Mouse (Mus musculus) embryo, embryonic 10.5 days (tissue): ENCODE measurements around the gene Mecr.
"Not testable (repeated sequence)": the region's sequence is repeated elsewhere in the genome, so short reads cannot be mapped to it uniquely, and the experiment has no call there.

Experiments
- DNase-seq: peaks from one replicate; pipeline ENCODE4 v3.0.0-alpha.2; 2015; ENCODE audit warnings: low spot score

Mecr gene

DNA sequence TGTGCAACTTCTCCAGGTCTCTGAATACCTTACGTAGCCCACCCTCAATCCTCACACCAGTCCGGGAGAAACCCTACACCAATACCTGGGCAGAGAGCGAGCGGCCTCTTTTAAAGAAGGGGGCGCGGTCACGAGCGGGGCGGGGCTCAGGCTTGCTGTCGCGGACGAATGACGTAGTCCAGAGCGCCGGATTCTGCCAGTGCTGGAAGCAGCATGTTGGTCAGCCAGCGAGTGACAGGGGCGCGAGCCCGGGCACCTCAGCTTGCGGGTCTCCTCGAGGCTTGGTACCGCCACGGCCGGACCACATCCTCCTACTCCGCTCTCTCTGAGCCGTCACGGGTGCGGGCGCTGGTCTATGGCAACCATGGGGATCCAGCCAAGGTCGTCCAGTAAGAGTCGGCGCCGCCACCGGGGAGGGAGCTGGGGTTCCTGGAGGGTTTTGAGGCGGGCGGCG lies at the start of gene Mecr:
TSS of gene Mecr (plus strand) at position 181 of the 454 bp plus-strand sequence.
- DNase-seq: peak; percentile 95

GRCm38 (mm10) chr4:131796312-131797080 lies 46.8 kb upstream of the Mecr start:
- no peak for DNase-seq

GRCm38 (mm10) chr4:131797483-131797882 lies 45.8 kb upstream of the Mecr start:
- no peak for DNase-seq

GRCm38 (mm10) chr4:131797920-131798319 lies 45.4 kb upstream of the Mecr start:
- peak; percentile 34 for DNase-seq

- peak; percentile 15 for DNase-seq
Observed at GRCm38 (mm10) chr4:131798968-131799367, 44.3 kb upstream of the Mecr start.

DNA sequence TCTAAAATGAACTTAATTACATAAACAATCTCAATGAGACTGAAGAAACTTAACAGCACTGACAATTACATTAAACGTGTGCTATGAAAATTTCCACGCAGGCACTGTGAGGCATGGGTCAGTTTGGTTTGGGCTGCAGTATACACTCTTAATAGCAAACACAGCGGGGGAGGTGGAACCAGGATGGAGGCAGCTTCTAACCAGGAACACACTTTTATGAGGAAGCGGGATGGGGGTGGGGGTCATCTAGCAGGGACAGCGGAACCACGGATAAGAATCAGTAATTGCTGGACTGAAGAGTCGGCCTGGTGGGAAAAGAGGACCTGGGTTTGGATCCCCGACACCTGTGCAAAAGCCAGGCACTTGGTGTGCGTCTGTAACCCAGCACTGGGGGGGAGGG lies 39.4 kb upstream of the Mecr start:
- no peak for DNase-seq

DNA sequence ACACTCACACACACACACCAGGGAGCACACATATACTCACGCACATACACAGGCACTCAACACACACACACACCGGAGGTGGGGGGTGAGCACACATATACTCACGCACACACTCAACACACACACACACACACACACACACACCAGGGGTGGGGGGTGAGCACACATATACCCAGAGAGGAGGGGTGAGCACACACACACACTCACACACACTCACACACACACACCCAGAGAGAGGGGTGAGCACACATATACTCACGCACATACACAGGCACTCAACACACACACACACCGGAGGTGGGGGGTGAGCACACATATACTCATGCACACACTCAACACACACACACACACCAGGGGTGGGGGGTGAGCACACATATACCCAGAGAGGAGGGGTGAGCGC lies 38.5 kb upstream of the Mecr start:
- not testable (repeated sequence) for DNase-seq

GRCm38 (mm10) chr4:131805255-131805654 lies 38.0 kb upstream of the Mecr start:
- no peak for DNase-seq

DNA sequence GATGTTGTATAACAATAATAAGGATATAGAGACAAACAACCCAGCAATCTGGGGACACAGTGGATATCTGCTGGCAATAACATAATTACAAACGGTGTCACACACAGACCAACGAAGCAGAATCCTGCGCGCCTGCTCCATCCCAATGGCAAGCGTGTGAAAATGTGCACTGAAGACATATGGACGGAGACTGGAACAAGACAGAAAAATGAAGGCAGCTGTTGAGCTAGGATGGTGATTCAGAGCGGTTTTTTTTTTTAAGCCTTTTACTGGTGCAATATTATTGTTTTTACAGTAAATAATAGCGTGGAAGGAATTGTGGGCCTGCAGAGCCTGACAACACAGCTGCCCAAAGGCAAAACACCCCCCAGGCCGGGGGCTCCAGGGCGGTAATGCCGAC lies 30.8 kb upstream of the Mecr start:
- DNase-seq: no peak

- DNase-seq: no peak
Observed at GRCm38 (mm10) chr4:131813798-131814197, 29.5 kb upstream of the Mecr start.

GRCm38 (mm10) chr4:131814869-131815268 lies 28.4 kb upstream of the Mecr start:
- DNase-seq: no peak

- no peak for DNase-seq
Observed at GRCm38 (mm10) chr4:131815774-131816173, 27.5 kb upstream of the Mecr start.

DNA sequence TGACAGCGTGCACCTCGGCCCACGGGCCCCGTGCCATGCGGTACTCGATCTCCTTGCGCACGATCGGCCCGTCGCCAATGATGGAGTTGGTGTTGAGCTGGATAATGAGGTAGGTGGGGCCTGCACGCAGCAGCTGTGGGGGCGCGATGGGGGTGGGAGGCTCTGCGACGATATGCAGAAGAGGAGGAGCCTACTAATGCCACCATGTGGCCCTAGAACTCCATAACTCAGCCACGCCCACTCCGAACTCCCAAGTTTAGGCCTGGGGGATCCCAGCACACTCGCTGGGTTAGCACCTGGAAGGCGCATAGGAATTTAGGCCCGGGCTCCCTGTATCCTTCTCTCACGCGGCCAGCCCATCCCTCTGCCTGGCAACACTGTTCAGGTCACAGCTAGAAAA lies 24.3 kb upstream of the Mecr start:
- no peak for DNase-seq

DNA sequence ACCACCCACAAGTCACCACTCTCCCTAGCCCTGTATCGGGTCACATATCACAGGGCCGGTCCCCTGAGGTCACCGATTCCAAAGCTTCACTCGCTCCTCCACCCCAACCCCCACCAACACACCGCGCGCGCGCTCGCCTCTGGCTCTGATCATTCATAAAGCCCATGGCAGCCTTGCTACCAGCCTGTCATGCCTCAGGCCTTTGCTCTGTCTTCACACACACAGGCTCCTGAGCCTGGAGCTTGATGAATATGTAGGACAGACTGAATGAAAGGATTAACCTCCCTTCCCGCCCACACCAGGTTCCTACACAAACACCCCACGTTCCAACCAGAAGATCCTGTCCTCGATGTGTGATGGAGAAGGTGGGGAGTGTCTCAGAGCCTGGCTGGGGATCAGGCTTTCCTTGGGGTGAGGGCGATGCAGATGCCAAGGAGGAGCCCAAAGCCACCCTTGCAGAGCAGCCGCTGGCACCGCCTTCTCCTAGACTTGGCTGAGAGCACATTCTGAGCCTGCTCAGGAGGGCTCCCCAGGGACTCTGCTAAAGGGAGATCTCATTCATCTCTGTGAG lies 22.0 kb upstream of the Mecr start:
- DNase-seq: no peak

GRCm38 (mm10) chr4:131822583-131822982 lies 20.7 kb upstream of the Mecr start:
- DNase-seq: no peak

DNA sequence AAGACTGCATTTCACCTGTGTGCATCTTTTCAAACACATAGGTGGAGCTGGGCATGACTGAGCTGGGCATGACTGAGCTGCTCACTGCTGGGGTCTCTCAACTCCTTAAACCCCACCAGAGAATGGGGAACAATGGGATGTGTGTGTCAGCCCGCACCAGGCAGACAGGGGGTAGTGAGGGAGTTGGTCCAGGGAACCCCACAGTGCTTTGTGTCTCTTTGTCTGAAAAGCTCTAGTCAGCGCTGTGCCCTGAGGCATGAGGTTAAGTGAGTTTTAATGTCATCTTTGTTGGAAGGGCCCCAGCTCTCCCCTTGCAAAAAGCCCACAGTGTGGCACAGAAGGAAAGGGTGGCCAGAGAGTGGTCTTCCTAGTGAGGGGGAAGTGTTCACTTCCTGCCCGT lies 18.3 kb upstream of the Mecr start:
- DNase-seq: no peak

- no peak for DNase-seq
Observed at GRCm38 (mm10) chr4:131825830-131826229, 17.4 kb upstream of the Mecr start.

- DNase-seq: peak; percentile 81
Observed at GRCm38 (mm10) chr4:131826905-131827304, 16.4 kb upstream of the Mecr start.

DNA sequence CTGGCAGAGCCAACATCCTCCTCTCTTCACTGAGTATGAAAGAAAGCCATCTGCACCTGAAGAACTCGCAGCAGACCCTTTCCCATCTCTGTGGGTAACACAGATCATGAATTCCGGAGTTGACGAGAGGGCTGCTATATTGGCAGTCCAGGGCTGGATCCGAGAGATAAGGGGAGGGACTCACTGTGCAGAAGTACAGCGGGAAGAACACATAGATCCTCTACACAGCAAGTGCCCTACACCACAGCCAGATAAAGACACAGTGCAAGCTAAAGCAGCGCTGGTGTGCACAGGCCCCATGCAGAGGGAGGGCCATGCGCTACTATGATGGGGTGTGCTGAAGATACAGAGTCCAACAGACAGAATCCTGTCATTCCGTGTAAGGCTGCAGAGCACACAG lies 14.1 kb upstream of the Mecr start:
- no peak for DNase-seq

DNA sequence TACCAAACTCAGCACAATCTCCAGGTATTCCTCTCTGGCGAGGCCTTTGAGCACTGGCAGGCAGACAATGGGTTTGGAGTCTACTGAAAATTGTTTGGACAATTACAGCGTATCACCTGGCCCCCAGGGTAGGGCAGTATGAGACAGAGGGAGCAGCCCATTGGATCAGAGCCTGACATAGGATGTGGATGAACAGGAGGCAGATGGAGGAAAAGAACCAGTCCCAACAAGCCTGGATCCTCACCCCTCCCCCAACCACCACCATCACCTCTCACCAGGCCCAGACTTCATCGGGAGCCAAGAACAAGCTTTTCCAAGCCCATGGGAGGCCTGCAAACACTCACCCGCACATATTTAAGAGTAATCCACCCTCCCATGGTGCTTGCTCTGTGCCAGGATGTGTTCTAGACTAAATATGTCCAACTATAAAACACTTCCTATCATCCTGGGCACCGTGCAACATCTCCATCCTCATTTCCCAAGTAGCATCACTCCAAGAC lies 11.7 kb upstream of the Mecr start:
- no peak for DNase-seq

- no peak for DNase-seq
Observed at GRCm38 (mm10) chr4:131832759-131833407, 10.4 kb upstream of the Mecr start.

- DNase-seq: peak; percentile 66
Observed at GRCm38 (mm10) chr4:131833971-131834609, 9.2 kb upstream of the Mecr start.
